9 mouse cellular contexts compared by ENCODE assay signal in genomic region chr15:77359084-77359483, GRCm38 (mm10). TPM values are rescaled to one million over a fixed set of nuclear protein-coding genes. Genes with fewer than 3 reads are reported as not detected.
DNase-seq lines count a peak whose midpoint lies in the region; ATAC-seq and TF ChIP-seq lines count a peak whose summit lies in the region.
"Had no signal": no experiment of that assay in that cellular context is flagged by ENCODE, and none has a peak within 500 bp of the region (broad histone marks: within the 10 kb centered on the region; RNA-seq: fewer than 3 reads in every experiment).

No protein-coding gene starts in this region.

- H3K4me2 ChIP-seq in forebrain, postnatal 0 days (ENCODE audit: low read depth), result peak overlapping the region; percentile 55

- H3K27ac ChIP-seq in heart, embryonic 10.5 days, result peak overlapping the region; percentile 86
- peak overlapping the region; percentile 42 for H3K27ac ChIP-seq in forebrain, postnatal 0 days (ENCODE audit: low read depth, low read length)
- H3K27ac ChIP-seq in midbrain, embryonic 10.5 days (replicated peaks), result peak overlapping the region; percentile 88

- H3K27me3 ChIP-seq in heart, embryonic 10.5 days (ENCODE audit: insufficient read depth, poor library complexity, severe bottlenecking), result no peaks in the 10 kb centered on the region
- no peaks in the 10 kb centered on the region for H3K27me3 ChIP-seq in E14TG2a.4 (ENCODE audit: insufficient read depth, low read length)
- H3K27me3 ChIP-seq in forebrain, postnatal 0 days (ENCODE audit: insufficient read depth, low read length), result no peaks in the 10 kb centered on the region
- H3K27me3 ChIP-seq in midbrain, embryonic 10.5 days (ENCODE audit: low read depth, poor library complexity, severe bottlenecking), result peaks cover 27% of the 10 kb centered on the region

- TF ChIP-seq CTCF in E14TG2a.4 (conservative IDR thresholded peaks at IDR 0.05; ENCODE audit: low read length), result no peak; the same call in 1 of the 2 replicates
- TF ChIP-seq CTCF in forebrain, postnatal 0 days (IDR thresholded peaks at IDR 0.05; ENCODE audit: low read depth), result no peak

- WGBS in heart, embryonic 10.5 days, result 31% methylated on average over 6 of the region's 6 CpGs
- WGBS in forebrain, postnatal 0 days, result 21% methylated on average over 6 of the region's 6 CpGs
- 9% methylated on average over 6 of the region's 6 CpGs for WGBS in midbrain, embryonic 10.5 days

- peak overlapping the region; percentile 50 for H3K4me3 ChIP-seq in heart, embryonic 10.5 days
- H3K4me3 ChIP-seq in E14TG2a.4 (replicated peaks; ENCODE audit: low read length), result peak overlapping the region; percentile 87
- H3K4me3 ChIP-seq in forebrain, postnatal 0 days (ENCODE audit: low read depth, low read length), result peak overlapping the region; percentile 30
- peak overlapping the region; percentile 54 for H3K4me3 ChIP-seq in midbrain, embryonic 10.5 days

- DNase-seq in heart, embryonic 10.5 days (ENCODE audit: low spot score), result no peak
- no peak for DNase-seq in heart, postnatal 14 days
- no peak for DNase-seq in forebrain, postnatal 0 days
- no peak for DNase-seq in midbrain, embryonic 10.5 days (ENCODE audit: low spot score)
- no peak for DNase-seq in cerebellum, postnatal 14 days
- DNase-seq in thymus, postnatal 0 days (ENCODE audit: low spot score), result no peak
- no peak for DNase-seq in thymus, postnatal 36 days

- H3K36me3 ChIP-seq in heart, embryonic 10.5 days, result no peaks in the 10 kb centered on the region
- peaks cover 19% of the 10 kb centered on the region for H3K36me3 ChIP-seq in E14TG2a.4 (ENCODE audit: insufficient read depth, low read length)
- H3K36me3 ChIP-seq in forebrain, postnatal 0 days (ENCODE audit: insufficient read depth), result no peaks in the 10 kb centered on the region
- H3K36me3 ChIP-seq in midbrain, embryonic 10.5 days, result no peaks in the 10 kb centered on the region

- H3K9me3 ChIP-seq in heart, embryonic 10.5 days, result no peaks in the 10 kb centered on the region
- H3K9me3 ChIP-seq in E14TG2a.4 (ENCODE audit: low read length), result no peaks in the 10 kb centered on the region
- no peaks in the 10 kb centered on the region for H3K9me3 ChIP-seq in forebrain, postnatal 0 days (ENCODE audit: low read length)
- H3K9me3 ChIP-seq in midbrain, embryonic 10.5 days (replicated peaks), result no peaks in the 10 kb centered on the region

- H3K4me1 ChIP-seq in heart, embryonic 10.5 days, result peaks cover 54% of the 10 kb centered on the region
- peaks cover 88% of the 10 kb centered on the region for H3K4me1 ChIP-seq in E14TG2a.4 (replicated peaks; ENCODE audit: low read depth, low read length)
- H3K4me1 ChIP-seq in forebrain, postnatal 0 days (ENCODE audit: insufficient read depth), result peaks cover 5% of the 10 kb centered on the region; the same call in 1 of the 2 replicates
- H3K4me1 ChIP-seq in midbrain, embryonic 10.5 days, result peaks cover 79% of the 10 kb centered on the region

- intact Hi-C loops in heart, postnatal 14 days (cut with DNase I), result loop anchor here (2.0 to 5.0 kb wide), 3 partner anchors 132 to 387 kb away; no protein-coding TSS in a partner anchor

- peak; percentile 52 for ATAC-seq in forebrain, postnatal 0 days

- peak overlapping the region; percentile 59 for H3K9ac ChIP-seq in forebrain, postnatal 0 days

RNA-seq across cellular contexts. Expression of gene Apol7a, which starts 39.8 kb away (rescaled TPM):
- 0.34 TPM in 1 of 2 replicates, not detected in the other for polyA plus RNA-seq in heart, embryonic 10.5 days (2016; fragmentation: Nextera tagmentation; extraction: Ambion mirVana)
- under 1 TPM in 1 of 2 experiments, not detected in 1; 0.17 TPM for total RNA-seq in heart, postnatal 14 days (2021)
- not detected in 2 replicates for total RNA-seq in forebrain, postnatal 0 days (2014; rRNA removed)
- not detected in 2 replicates for polyA plus RNA-seq in forebrain, postnatal 0 days (2015; fragmentation: Nextera tagmentation; extraction: Ambion mirVana)
- not detected in 2 replicates for polyA plus RNA-seq in midbrain, embryonic 10.5 days (2016; fragmentation: Nextera tagmentation; extraction: Ambion mirVana)
- polyA plus RNA-seq in thymus, postnatal 0 days (2015; fragmentation: Nextera tagmentation; extraction: Ambion mirVana), result 0.15 TPM in 1 of 2 replicates, not detected in the other

RNA-seq across cellular contexts. Expression of gene Apol9a, which starts 51.9 kb away (rescaled TPM):
- polyA plus RNA-seq in heart, embryonic 10.5 days (2016; fragmentation: Nextera tagmentation; extraction: Ambion mirVana), result 0.57 TPM in 1 of 2 replicates, not detected in the other
- total RNA-seq in heart, postnatal 14 days (2021), result under 1 TPM in 1 of 2 experiments, not detected in 1; 0.29 TPM
- total RNA-seq in forebrain, postnatal 0 days (2014; rRNA removed), result 6.6 TPM in 1 of 2 replicates, not detected in the other
- 0.55 and 0.99 TPM in 2 replicates for polyA plus RNA-seq in forebrain, postnatal 0 days (2015; fragmentation: Nextera tagmentation; extraction: Ambion mirVana)
- polyA plus RNA-seq in midbrain, embryonic 10.5 days (2016; fragmentation: Nextera tagmentation; extraction: Ambion mirVana), result 0.05 TPM in 1 of 2 replicates, not detected in the other
- polyA plus RNA-seq in thymus, postnatal 0 days (2015; fragmentation: Nextera tagmentation; extraction: Ambion mirVana), result 0.69 and 0.90 TPM in 2 replicates
- polyA plus RNA-seq: liver, embryonic 16.5 days had no signal

RNA-seq across cellular contexts. Expression of gene Rbfox2, which starts 52.3 kb away (rescaled TPM):
- polyA plus RNA-seq in heart, embryonic 10.5 days (2016; fragmentation: Nextera tagmentation; extraction: Ambion mirVana), result 76.2 and 96.5 TPM in 2 replicates
- total RNA-seq in heart, postnatal 14 days (2021), result 100 to 1,000 TPM; 112 to 118 TPM
- total RNA-seq in forebrain, postnatal 0 days (2014; rRNA removed), result 391 and 470 TPM in 2 replicates
- 105 and 135 TPM in 2 replicates for polyA plus RNA-seq in forebrain, postnatal 0 days (2015; fragmentation: Nextera tagmentation; extraction: Ambion mirVana)
- polyA plus RNA-seq in midbrain, embryonic 10.5 days (2016; fragmentation: Nextera tagmentation; extraction: Ambion mirVana), result 35.7 and 59.4 TPM in 2 replicates
- polyA plus RNA-seq in thymus, postnatal 0 days (2015; fragmentation: Nextera tagmentation; extraction: Ambion mirVana), result 6.5 and 8.4 TPM in 2 replicates

Comparison
In these comparisons a context has a peak if more than half of its experiments do, and no peak if none do; other contexts are left out.
1. H3K4me3 ChIP-seq: peak in every context shown above with its lines; median percentile 87 in E14TG2a.4; 54 in midbrain, embryonic 10.5 days; 50 in heart, embryonic 10.5 days; 30 in forebrain, postnatal 0 days.